Mouse (Mus musculus) adrenal gland, postnatal 14 days (tissue): Measurements from ENCODE around the gene Gm5868. TPM values are rescaled to one million over a fixed set of nuclear protein-coding genes. Genes with fewer than 3 reads are reported as not detected.
"Not testable (repeated sequence)": the region's sequence is repeated elsewhere in the genome, so short reads cannot be mapped to it uniquely, and the experiment has no call there.

ENCODE experiments used
- DNase-seq: peaks from one replicate; pipeline ENCODE4 v3.0.0; 2021; ENCODE audit warnings: mixed read lengths
- long read RNA-seq, 2 experiments: library from polyadenylated mRNA; stranded (forward); transcript quantifications; one replicate each; pipeline ENCODE4 v2.0.0; 2021
- total RNA-seq: library from RNA; stranded (reverse); gene quantifications from 2 replicates; pipeline ENCODE4 v1.2.3, GENCODE M21; 2021

Gm5868 gene
- total RNA-seq = 1.3 and 2.9 TPM in 2 replicates
- long read RNA-seq, experiment 1 = 0 reads
- long read RNA-seq, experiment 2 = 0 reads

GRCm38 (mm10) chr5:72587192-72587681, at the start of gene Gm5868:
Gene Gm5868, minus strand, starts transcription at chr5:72587551.
- no peak for DNase-seq

- no peak for DNase-seq
These were observed 49.2 kb upstream of the Gm5868 start for GRCm38 (mm10) chr5:72636576-72636975.

GRCm38 (mm10) chr5:72636122-72636521, 48.8 kb upstream of the Gm5868 start:
- no peak for DNase-seq

- peak; percentile 3 for DNase-seq
These were observed 47.5 kb upstream of the Gm5868 start for GRCm38 (mm10) chr5:72634791-72635271.

GRCm38 (mm10) chr5:72630026-72630425, 42.7 kb upstream of the Gm5868 start:
- DNase-seq = peak; percentile 63

- DNase-seq = no peak
These were observed 33.7 kb upstream of the Gm5868 start for GRCm38 (mm10) chr5:72621022-72621421.

GRCm38 (mm10) chr5:72617413-72617812, 30.1 kb upstream of the Gm5868 start:
- DNase-seq = no peak

- DNase-seq = no peak
These were observed 15.8 kb upstream of the Gm5868 start for GRCm38 (mm10) chr5:72603138-72603537.

- DNase-seq = peak; percentile 74
These were observed 13.7 kb upstream of the Gm5868 start for GRCm38 (mm10) chr5:72601006-72601405.

GRCm38 (mm10) chr5:72586667-72587191, 622 bp downstream of the Gm5868 start:
- DNase-seq = not testable (repeated sequence)

- DNase-seq = peak; percentile 6
These were observed 1.2 kb downstream of the Gm5868 start for GRCm38 (mm10) chr5:72586122-72586521.

GRCm38 (mm10) chr5:72580970-72581332, 6.4 kb downstream of the Gm5868 start, which contains the start of gene Zar1:
Gene Zar1, minus strand, starts transcription at chr5:72581254.
- not testable (repeated sequence) for DNase-seq

GRCm38 (mm10) chr5:72580088-72580969, 7.0 kb downstream of the Gm5868 start:
- peak; percentile 38 for DNase-seq

- not testable (repeated sequence) for DNase-seq
These were observed 7.8 kb downstream of the Gm5868 start for GRCm38 (mm10) chr5:72579599-72579998.

GRCm38 (mm10) chr5:72565621-72566020, 21.7 kb downstream of the Gm5868 start:
- DNase-seq = no peak

GRCm38 (mm10) chr5:72563183-72563582, 24.2 kb downstream of the Gm5868 start:
- not testable (repeated sequence) for DNase-seq

GRCm38 (mm10) chr5:72560976-72561628, 26.2 kb downstream of the Gm5868 start:
- DNase-seq = no peak

- peak; percentile 98 for DNase-seq
These were observed 27.8 kb downstream of the Gm5868 start, which contains the start of gene Nfxl1 for GRCm38 (mm10) chr5:72559544-72560049. Gene Nfxl1, minus strand, starts transcription at chr5:72559684.

GRCm38 (mm10) chr5:72558716-72559526, 28.4 kb downstream of the Gm5868 start:
- peak; percentile 61 for DNase-seq

GRCm38 (mm10) chr5:72556245-72556644, 31.1 kb downstream of the Gm5868 start:
- DNase-seq = no peak

- no peak for DNase-seq
These were observed 36.1 kb downstream of the Gm5868 start for GRCm38 (mm10) chr5:72551209-72551608.
